In genomic region chr10:80946684-80947437, GRCm38 (mm10) we compare ENCODE assay signal across 11 mouse cellular contexts. TPM values are rescaled to one million over a fixed set of nuclear protein-coding genes. Genes with fewer than 3 reads are reported as not detected.
DNase-seq lines count a peak whose midpoint lies in the region; ATAC-seq and TF ChIP-seq lines count a peak whose summit lies in the region.
"Had no signal": no experiment of that assay in that cellular context is flagged by ENCODE, and none has a peak within 500 bp of the region (broad histone marks: within the 10 kb centered on the region; RNA-seq: fewer than 3 reads in every experiment).

No protein-coding gene starts in this region.

- H3K4me3 ChIP-seq in heart, embryonic 13.5 days, result no peak overlapping the region
- H3K4me3 ChIP-seq in midbrain, embryonic 11.5 days (ENCODE audit: low read depth, low read length), result no peak overlapping the region
- no peak overlapping the region for H3K4me3 ChIP-seq in midbrain, embryonic 14.5 days (replicated peaks; ENCODE audit: low read depth, low read length)
- H3K4me3 ChIP-seq in stomach, postnatal 0 days (ENCODE audit: low read depth, low read length), result no peak overlapping the region
- H3K4me3 ChIP-seq: forebrain, embryonic 12.5 days had no signal

- no peaks in the 10 kb centered on the region for H3K9me3 ChIP-seq in heart, embryonic 13.5 days
- no peaks in the 10 kb centered on the region for H3K9me3 ChIP-seq in midbrain, embryonic 11.5 days (ENCODE audit: control insufficient read depth, low read length)
- no peaks in the 10 kb centered on the region for H3K9me3 ChIP-seq in midbrain, embryonic 14.5 days (ENCODE audit: control insufficient read depth, low read length)
- H3K9me3 ChIP-seq in stomach, postnatal 0 days (ENCODE audit: control insufficient read depth, low read length), result no peaks in the 10 kb centered on the region
- H3K9me3 ChIP-seq: forebrain, embryonic 12.5 days had no signal

- DNase-seq in heart, adult 9 months (ENCODE audit: low spot score in 2 of 2), result no peak
- peak; percentile 88 for DNase-seq in midbrain, embryonic 11.5 days (ENCODE audit: low spot score, missing footprints)
- no peak for DNase-seq in midbrain, embryonic 14.5 days
- no peak for DNase-seq in brain, embryonic 14.5 days (ENCODE audit: low read depth)
- DNase-seq in stomach, postnatal 0 days (ENCODE audit: low spot score), result peak; percentile 41
- no peak for DNase-seq in adrenal gland, adult 8-10 months
- no peak for DNase-seq in c-Kit-positive CD71-positive TER-119-positive erythroid progenitor cells, embryonic 14.5 days (ENCODE audit: low spot score)
- DNase-seq: kidney, adult 18-20 months; left cerebral cortex, postnatal 4 days had no signal

- H3K27ac ChIP-seq in heart, embryonic 13.5 days (replicated peaks), result peak overlapping the region; percentile 78
- H3K27ac ChIP-seq in midbrain, embryonic 11.5 days (ENCODE audit: low read depth, low read length), result no peak overlapping the region
- no peak overlapping the region for H3K27ac ChIP-seq in midbrain, embryonic 14.5 days (replicated peaks; ENCODE audit: low read depth, low read length)
- peak overlapping the region; percentile 73 for H3K27ac ChIP-seq in stomach, postnatal 0 days (replicated peaks)

- H3K4me1 ChIP-seq in heart, embryonic 13.5 days, result peaks cover 54% of the 10 kb centered on the region
- H3K4me1 ChIP-seq in midbrain, embryonic 11.5 days (ENCODE audit: control insufficient read depth, insufficient read depth, low read length), result no peaks in the 10 kb centered on the region
- H3K4me1 ChIP-seq in midbrain, embryonic 14.5 days (ENCODE audit: control insufficient read depth, insufficient read depth, low read length), result no peaks in the 10 kb centered on the region
- H3K4me1 ChIP-seq in stomach, postnatal 0 days (replicated peaks; ENCODE audit: control insufficient read depth, insufficient read depth), result peaks cover 6% of the 10 kb centered on the region

- peak; percentile 53; the same call in 1 of the 2 replicates for TF ChIP-seq CTCF in brain, embryonic 14.5 days (IDR thresholded peaks at IDR 0.05; ENCODE audit: borderline replicate concordance, extremely low read depth, insufficient read depth, insufficient read length)
- TF ChIP-seq CTCF in stomach, postnatal 0 days (IDR thresholded peaks at IDR 0.05; ENCODE audit: low read depth), result peak; percentile 61

- no peaks in the 10 kb centered on the region for H3K36me3 ChIP-seq in heart, embryonic 13.5 days
- H3K36me3 ChIP-seq in midbrain, embryonic 11.5 days (ENCODE audit: control insufficient read depth, insufficient read depth, low read length), result no peaks in the 10 kb centered on the region
- H3K36me3 ChIP-seq in midbrain, embryonic 14.5 days (ENCODE audit: control insufficient read depth, insufficient read depth, low read length), result no peaks in the 10 kb centered on the region
- H3K36me3 ChIP-seq in stomach, postnatal 0 days (ENCODE audit: control insufficient read depth, insufficient read depth, low read length), result no peaks in the 10 kb centered on the region
- H3K36me3 ChIP-seq: forebrain, embryonic 12.5 days had no signal

- H3K4me2 ChIP-seq in heart, embryonic 13.5 days, result no peak overlapping the region
- H3K4me2 ChIP-seq in midbrain, embryonic 11.5 days, result no peak overlapping the region
- no peak overlapping the region for H3K4me2 ChIP-seq in midbrain, embryonic 14.5 days (ENCODE audit: low read length)
- H3K4me2 ChIP-seq in stomach, postnatal 0 days (replicated peaks; ENCODE audit: low read depth), result no peak overlapping the region
- H3K4me2 ChIP-seq: forebrain, embryonic 12.5 days had no signal

- no peak for ATAC-seq in heart, embryonic 13.5 days (ENCODE audit: extremely low read depth, insufficient number of reproducible peaks, low FRiP score, low TSS enrichment)
- ATAC-seq in midbrain, embryonic 11.5 days (ENCODE audit: low FRiP score), result no peak
- no peak for ATAC-seq in midbrain, embryonic 14.5 days (ENCODE audit: low FRiP score, low TSS enrichment)
- ATAC-seq in stomach, postnatal 0 days (ENCODE audit: low FRiP score, low TSS enrichment), result no peak

- H3K9ac ChIP-seq in heart, embryonic 13.5 days, result peak overlapping the region; percentile 44
- H3K9ac ChIP-seq in midbrain, embryonic 11.5 days (ENCODE audit: low read length), result no peak overlapping the region
- H3K9ac ChIP-seq in midbrain, embryonic 14.5 days (replicated peaks; ENCODE audit: low read length), result no peak overlapping the region
- H3K9ac ChIP-seq in stomach, postnatal 0 days (ENCODE audit: low read length), result 0 out of 2 replicates have a peak overlapping the region, but pooled peaks have one; percentile 8
- H3K9ac ChIP-seq: forebrain, embryonic 12.5 days had no signal

- 62% methylated on average over 14 of the region's 14 CpGs for WGBS in heart, embryonic 13.5 days
- 64% methylated on average over 14 of the region's 14 CpGs for WGBS in midbrain, embryonic 11.5 days
- WGBS in midbrain, embryonic 14.5 days, result 70% methylated on average over 14 of the region's 14 CpGs
- 59% methylated on average over 14 of the region's 14 CpGs for WGBS in stomach, postnatal 0 days

- no peak for TF ChIP-seq EP300 in stomach, postnatal 0 days (optimal IDR thresholded peaks at IDR 0.05)

- no peak for TF ChIP-seq POLR2A in brain, embryonic 14.5 days (IDR thresholded peaks at IDR 0.05; ENCODE audit: borderline replicate concordance, extremely low read depth, insufficient read depth, insufficient read length, poor library complexity, severe bottlenecking)

- 0 out of 2 replicates have a peak, but pooled peaks cover 10% of the 10 kb centered on the region for H3K27me3 ChIP-seq in heart, embryonic 13.5 days (replicated peaks)
- no peaks in the 10 kb centered on the region; the same call in 1 of the 2 replicates for H3K27me3 ChIP-seq in midbrain, embryonic 11.5 days (ENCODE audit: control insufficient read depth, insufficient read depth, low read length)
- no peaks in the 10 kb centered on the region for H3K27me3 ChIP-seq in midbrain, embryonic 14.5 days (ENCODE audit: control insufficient read depth, insufficient read depth, low read length)
- no peaks in the 10 kb centered on the region for H3K27me3 ChIP-seq in stomach, postnatal 0 days (ENCODE audit: control insufficient read depth, insufficient read depth, low read length)

RNA-seq across cellular contexts. Expression of gene Gadd45b, which starts 17.0 kb away (rescaled TPM):
- 29.2 and 33.9 TPM in 2 replicates for polyA plus RNA-seq in heart, embryonic 13.5 days (2015; fragmentation: Nextera tagmentation; extraction: Ambion mirVana)
- polyA plus RNA-seq in midbrain, embryonic 11.5 days (2014; fragmentation: Nextera tagmentation; extraction: Ambion mirVana), result 10.1 and 11.3 TPM in 2 replicates
- 4.3 and 8.0 TPM in 2 replicates for polyA plus RNA-seq in midbrain, embryonic 14.5 days (2014; fragmentation: Nextera tagmentation; extraction: Ambion mirVana)
- 8.4 and 8.5 TPM in 2 replicates for polyA plus RNA-seq in brain, embryonic 14.5 days (2012; rRNA removed)
- polyA plus RNA-seq in stomach, postnatal 0 days (2015; fragmentation: Nextera tagmentation; extraction: Ambion mirVana), result 59.5 and 62.2 TPM in 2 replicates
- total RNA-seq in adrenal gland, adult 8-10 months (2022), result 100 to 1,000 TPM in 1 of 4 experiments, 10 to 100 TPM in 3; 17.5 to 112 (median 73.6) TPM

RNA-seq across cellular contexts. Expression of gene Lmnb2, which starts 28.8 kb away (rescaled TPM):
- 24.8 and 26.7 TPM in 2 replicates for polyA plus RNA-seq in heart, embryonic 13.5 days (2015; fragmentation: Nextera tagmentation; extraction: Ambion mirVana)
- 19.4 and 19.7 TPM in 2 replicates for polyA plus RNA-seq in midbrain, embryonic 11.5 days (2014; fragmentation: Nextera tagmentation; extraction: Ambion mirVana)
- 13.9 and 20.0 TPM in 2 replicates for polyA plus RNA-seq in midbrain, embryonic 14.5 days (2014; fragmentation: Nextera tagmentation; extraction: Ambion mirVana)
- polyA plus RNA-seq in brain, embryonic 14.5 days (2012; rRNA removed), result 58.8 and 72.3 TPM in 2 replicates
- 12.0 and 12.4 TPM in 2 replicates for polyA plus RNA-seq in stomach, postnatal 0 days (2015; fragmentation: Nextera tagmentation; extraction: Ambion mirVana)
- total RNA-seq in adrenal gland, adult 8-10 months (2022), result 10 to 100 TPM; 10.0 to 17.2 (median 15.2) TPM

RNA-seq across cellular contexts. Expression of gene Timm13, which starts 46.1 kb away (rescaled TPM):
- polyA plus RNA-seq in heart, embryonic 13.5 days (2015; fragmentation: Nextera tagmentation; extraction: Ambion mirVana), result 285 and 314 TPM in 2 replicates
- polyA plus RNA-seq in midbrain, embryonic 11.5 days (2014; fragmentation: Nextera tagmentation; extraction: Ambion mirVana), result 321 and 347 TPM in 2 replicates
- 331 and 393 TPM in 2 replicates for polyA plus RNA-seq in midbrain, embryonic 14.5 days (2014; fragmentation: Nextera tagmentation; extraction: Ambion mirVana)
- polyA plus RNA-seq in brain, embryonic 14.5 days (2012; rRNA removed), result 174 and 253 TPM in 2 replicates
- polyA plus RNA-seq in stomach, postnatal 0 days (2015; fragmentation: Nextera tagmentation; extraction: Ambion mirVana), result 292 and 304 TPM in 2 replicates
- 100 to 1,000 TPM; 154 to 235 (median 185) TPM for total RNA-seq in adrenal gland, adult 8-10 months (2022)

Comparison
In these comparisons a context has a peak if more than half of its experiments do, and no peak if none do; other contexts are left out.
1. DNase-seq: peak in midbrain, embryonic 11.5 days (single experiment) and stomach, postnatal 0 days (single experiment); none in heart, adult 9 months (0 of 2), midbrain, embryonic 14.5 days (single experiment), brain, embryonic 14.5 days (single experiment), adrenal gland, adult 8-10 months (single experiment) and c-Kit-positive CD71-positive TER-119-positive erythroid progenitor cells, embryonic 14.5 days (single experiment).
2. H3K27ac ChIP-seq: peak in heart, embryonic 13.5 days (single experiment) and stomach, postnatal 0 days (single experiment); none in midbrain, embryonic 11.5 days (single experiment) and midbrain, embryonic 14.5 days (single experiment).
3. H3K9ac ChIP-seq: peak in heart, embryonic 13.5 days (single experiment) and stomach, postnatal 0 days (single experiment); none in midbrain, embryonic 11.5 days (single experiment) and midbrain, embryonic 14.5 days (single experiment).